Mouse (Mus musculus) midbrain, embryonic 13.5 days (tissue): ENCODE measurements around the gene Serpina1f. TPM values are rescaled to one million over a fixed set of nuclear protein-coding genes. Genes with fewer than 3 reads are reported as not detected.
"Not testable (repeated sequence)": the region's sequence is repeated elsewhere in the genome, so short reads cannot be mapped to it uniquely, and the experiment has no call there.

Source experiments
- ATAC-seq: fragments of 200-750 bp; cut with Nextera tagmentation; 2 replicates; pipeline ENCODE4 v1.8.0; 2017; ENCODE audit warnings: mild to moderate bottlenecking, moderate TSS enrichment, moderate library complexity
- H3K27ac ChIP-seq: fragments of 300-500 bp; sonication (generic); 2 replicates; pipeline ENCODE4 v1.5.1; 2015; ENCODE audit warnings: inconsistent platforms, mild to moderate bottlenecking, moderate library complexity
- H3K27me3 ChIP-seq: fragments of 300-500 bp; sonication (generic); 2 replicates; pipeline ENCODE4 v1.6.1; 2015; ENCODE audit warnings: mild to moderate bottlenecking, inconsistent platforms
- H3K36me3 ChIP-seq: fragments of 300-500 bp; sonication (generic); 2 replicates; pipeline ENCODE4 v1.6.1; 2015; ENCODE audit warnings: mild to moderate bottlenecking, inconsistent platforms
- H3K4me1 ChIP-seq: fragments of 300-500 bp; sonication (generic); replicated peaks from 2 replicates; pipeline ENCODE4 v1.6.1; 2015; ENCODE audit warnings: inconsistent platforms
- H3K4me2 ChIP-seq: fragments of 300-500 bp; sonication (generic); replicated peaks from 2 replicates; pipeline ENCODE4 v1.6.1; 2015; ENCODE audit warnings: moderate library complexity, mild to moderate bottlenecking, inconsistent platforms
- H3K4me3 ChIP-seq: fragments of 300-500 bp; sonication (generic); replicated peaks from 2 replicates; pipeline ENCODE4 v1.5.1; 2015; ENCODE audit warnings: mild to moderate bottlenecking, inconsistent platforms
- H3K9ac ChIP-seq: fragments of 300-500 bp; sonication (generic); replicated peaks from 2 replicates; pipeline ENCODE4 v1.6.1; 2015; ENCODE audit warnings: mild to moderate bottlenecking, inconsistent platforms
- H3K9me3 ChIP-seq: fragments of 300-500 bp; sonication (generic); 2 replicates; pipeline ENCODE4 v1.6.1; 2016; ENCODE audit warnings: mild to moderate bottlenecking, inconsistent platforms
- WGBS: fragments of 180-500 bp; shearing (Covaris S2); methylation state at CpG from one replicate; pipeline ENCODE4 v1.1.7; 2015; 5-methylcytosine and 5-hydroxymethylcytosine counted together
- polyA plus RNA-seq: library from polyadenylated mRNA; unstranded; fragments of >200 nt; fragmentation: Nextera tagmentation; extraction: Ambion mirVana; gene quantifications from 2 replicates; pipeline ENCODE4 v1.2.1, GENCODE M21; 2015

The Serpina1f gene
- polyA plus RNA-seq, 1 experiment from 2014 or later: not detected

DNA sequence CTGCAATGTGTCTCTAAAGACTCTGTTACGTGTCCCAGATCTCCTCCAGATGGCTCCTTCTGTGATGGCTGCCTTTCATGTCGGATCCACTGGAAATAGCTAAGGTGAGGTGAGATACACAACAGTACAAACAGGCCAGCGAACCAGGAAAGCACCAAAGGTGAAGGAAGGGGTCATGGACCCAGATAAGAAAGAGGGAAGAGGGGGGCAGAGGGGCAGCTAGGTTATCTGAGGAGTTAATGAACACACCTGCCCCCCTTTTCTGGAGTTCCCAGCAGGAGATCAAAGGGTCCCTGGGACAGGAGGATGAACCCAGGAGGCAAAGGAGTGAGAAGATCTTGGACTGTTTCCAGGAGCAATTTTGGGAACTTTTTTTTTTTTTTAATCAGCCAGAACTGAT lies 9.9 kb downstream of the Serpina1f start:
- Histone ChIP-seq H3K9me3 (no peaks in the 10 kb centered on the region), H3K4me1 (0 out of 2 replicates have a peak, but pooled peaks cover 3% of the 10 kb centered on the region), H3K27ac (no peak overlapping the region), H3K9ac (no peak overlapping the region), H3K4me2 (no peak overlapping the region), H3K27me3 (no peaks in the 10 kb centered on the region), H3K36me3 (no peaks in the 10 kb centered on the region), H3K4me3 (no peak overlapping the region)
- 86% methylated on average over 3 of the region's 3 CpGs for WGBS
- no peak for ATAC-seq

DNA sequence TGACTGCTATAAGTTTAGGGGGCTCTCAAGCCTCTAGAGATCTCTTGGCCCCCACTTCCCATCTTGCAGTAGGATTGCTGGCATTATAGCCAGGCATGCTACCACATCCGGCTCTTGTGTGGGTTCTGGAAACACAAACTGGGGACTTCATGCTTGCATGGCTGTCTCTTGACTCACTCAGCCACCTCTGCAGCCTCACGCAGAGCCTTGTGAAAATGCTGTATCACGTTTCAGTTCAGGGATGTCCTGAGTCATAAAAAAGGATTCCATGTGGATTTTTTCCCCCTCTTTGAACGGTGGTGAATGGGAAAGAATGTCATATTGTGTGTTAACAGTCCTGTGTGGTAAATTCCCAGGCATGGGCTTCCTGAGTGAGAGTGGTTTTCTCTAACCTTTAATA lies 11.6 kb downstream of the Serpina1f start:
- WGBS: 76% methylated on average over 4 of the region's 4 CpGs

DNA sequence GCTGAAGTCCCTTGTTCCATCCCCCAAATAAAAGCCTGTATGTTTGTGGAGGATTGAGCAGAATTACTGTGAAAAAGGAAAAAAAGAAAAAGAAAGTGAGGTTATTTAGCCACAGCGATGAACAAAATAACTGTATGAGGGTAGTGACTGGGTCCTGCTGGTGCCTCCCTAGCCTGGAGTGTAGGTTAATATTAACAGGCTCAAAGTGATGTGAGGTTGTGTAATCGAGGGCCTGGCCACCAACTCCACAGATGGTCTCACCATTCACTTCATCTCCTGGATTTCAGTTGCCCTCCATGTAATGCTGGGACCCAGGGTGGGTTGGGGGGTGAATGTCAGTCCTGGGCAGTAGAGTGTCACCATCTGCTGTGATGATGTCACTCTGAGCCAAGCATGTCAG lies 13.6 kb downstream of the Serpina1f start:
- no peak for ATAC-seq
- Histone ChIP-seq H3K4me2 (no peak overlapping the region), H3K4me1 (no peaks in the 10 kb centered on the region), H3K4me3 (no peak overlapping the region), H3K36me3 (no peaks in the 10 kb centered on the region), H3K27me3 (no peaks in the 10 kb centered on the region), H3K9ac (no peak overlapping the region), H3K27ac (no peak overlapping the region), H3K9me3 (no peaks in the 10 kb centered on the region)
- WGBS: 86% methylated on average over 2 of the region's 2 CpGs

More for the DNA sequence above, 11.6 kb downstream of the Serpina1f start:
- H3K9me3 ChIP-seq: no peaks in the 10 kb centered on the region
- no peaks in the 10 kb centered on the region for H3K36me3 ChIP-seq
- no peak for ATAC-seq
- no peak overlapping the region for H3K4me2 ChIP-seq
- no peak overlapping the region for H3K9ac ChIP-seq
- no peaks in the 10 kb centered on the region for H3K27me3 ChIP-seq
- H3K4me1 ChIP-seq: 0 out of 2 replicates have a peak, but pooled peaks cover 3% of the 10 kb centered on the region
- no peak overlapping the region for H3K4me3 ChIP-seq
- H3K27ac ChIP-seq: no peak overlapping the region

DNA sequence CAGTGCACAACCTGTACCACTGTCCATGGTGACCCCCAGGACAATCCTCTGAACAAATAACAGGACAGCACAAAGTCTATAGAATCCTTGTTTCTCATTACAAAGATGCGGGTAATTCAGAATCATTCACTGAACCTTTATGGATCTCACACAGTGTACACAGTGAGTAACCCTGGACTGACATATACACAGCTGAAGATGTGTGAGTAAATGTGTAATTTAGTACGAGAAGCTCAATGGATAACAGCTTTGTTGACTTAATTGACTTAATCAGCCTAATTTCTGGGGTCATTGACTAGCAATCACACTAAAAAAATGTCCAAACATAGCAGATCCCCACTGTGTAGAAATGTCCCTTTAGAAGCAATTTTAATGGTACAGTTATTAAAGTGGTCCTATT lies 14.2 kb downstream of the Serpina1f start:
- no peak overlapping the region for H3K4me2 ChIP-seq
- no peaks in the 10 kb centered on the region for H3K9me3 ChIP-seq
- no peak overlapping the region for H3K9ac ChIP-seq
- no peaks in the 10 kb centered on the region for H3K36me3 ChIP-seq
- no peak overlapping the region for H3K4me3 ChIP-seq
- no peak for ATAC-seq
- H3K27ac ChIP-seq: no peak overlapping the region
- H3K27me3 ChIP-seq: no peaks in the 10 kb centered on the region
- 76% methylated on average over 2 of the region's 2 CpGs for WGBS
- no peaks in the 10 kb centered on the region for H3K4me1 ChIP-seq

DNA sequence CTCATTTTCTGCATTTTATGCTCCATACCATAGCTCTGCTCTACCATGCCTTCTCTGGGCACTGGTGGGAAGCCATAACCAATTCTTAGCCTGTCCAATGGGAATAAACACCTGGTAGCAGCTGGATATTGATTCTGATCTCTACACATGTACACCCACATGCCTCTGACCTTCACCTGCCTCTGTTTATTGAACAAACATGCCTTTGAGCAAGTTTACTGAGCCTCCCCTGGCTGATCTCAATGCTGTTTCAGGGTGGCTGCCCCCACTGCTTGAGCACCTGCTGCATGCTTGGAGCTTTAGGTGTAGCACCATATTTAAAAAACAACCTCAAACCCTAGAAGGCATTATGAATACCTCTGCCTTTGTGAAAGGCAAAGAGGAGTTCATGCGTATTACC lies 15.5 kb downstream of the Serpina1f start:
- H3K27ac ChIP-seq, H3K9ac ChIP-seq, H3K36me3 ChIP-seq, H3K4me2 ChIP-seq, ATAC-seq, H3K4me1 ChIP-seq, H3K4me3 ChIP-seq, H3K9me3 ChIP-seq, H3K27me3 ChIP-seq: not testable (repeated sequence)
- 100% methylated on average over 1 of the region's 1 CpGs for WGBS

DNA sequence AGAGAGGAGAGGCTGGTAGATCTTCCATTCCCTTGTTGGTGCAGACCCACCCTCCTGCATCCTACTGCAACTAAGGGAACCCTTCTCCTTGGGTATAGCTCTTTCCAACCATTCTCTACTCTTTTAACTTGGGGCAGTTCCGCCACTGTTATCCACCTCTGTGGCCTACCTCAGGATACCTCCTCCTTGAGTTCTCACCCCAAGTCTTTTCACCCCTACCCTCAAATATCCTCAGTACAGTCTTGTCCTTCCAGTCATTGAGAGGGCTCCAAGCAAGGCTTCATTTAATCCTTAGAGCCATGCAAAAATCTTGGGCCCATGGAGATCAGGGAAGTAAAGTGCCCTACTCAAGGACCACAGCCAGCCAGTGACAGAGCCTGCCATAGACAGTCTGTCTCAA lies 19.3 kb downstream of the Serpina1f start, which contains the start of gene Serpina16:
TSS of gene Serpina16 (minus strand) at position 101 of the 400 bp plus-strand sequence.
- no peaks in the 10 kb centered on the region for H3K9me3 ChIP-seq
- 91% methylated on average over 1 of the region's 1 CpGs for WGBS
- no peak for ATAC-seq
- H3K36me3 ChIP-seq: no peaks in the 10 kb centered on the region
- H3K4me2 ChIP-seq: no peak within 1 kb of the TSS
- no peak within 1 kb of the TSS for H3K27ac ChIP-seq
- H3K4me3 ChIP-seq: no peak within 1 kb of the TSS
- no peaks in the 10 kb centered on the region for H3K27me3 ChIP-seq
- no peaks in the 10 kb centered on the region for H3K4me1 ChIP-seq
- H3K9ac ChIP-seq: no peak within 1 kb of the TSS

DNA sequence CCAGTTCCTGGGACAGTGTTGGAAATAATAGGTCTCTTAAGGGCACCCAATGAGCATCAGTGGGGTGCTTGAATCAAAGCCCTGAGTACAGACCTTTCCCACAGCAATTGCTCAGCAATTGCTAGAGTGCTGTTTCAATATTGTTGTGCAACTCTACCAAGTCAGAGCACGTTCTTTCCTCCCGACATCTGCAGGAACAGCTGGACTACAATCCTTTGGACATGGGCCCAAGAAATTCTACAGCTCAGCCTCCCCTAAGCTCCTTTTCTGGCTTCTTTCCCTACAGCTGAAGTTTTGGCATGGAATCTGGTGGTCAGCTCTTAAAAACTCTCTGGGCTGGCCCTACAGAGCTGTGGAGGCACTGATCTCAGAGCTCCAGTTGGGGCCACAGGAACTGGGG lies 22.1 kb downstream of the Serpina1f start:
- Histone ChIP-seq H3K4me2 (no peak overlapping the region), H3K4me1 (no peaks in the 10 kb centered on the region), H3K36me3 (no peaks in the 10 kb centered on the region), H3K27ac (no peak overlapping the region), H3K27me3 (no peaks in the 10 kb centered on the region), H3K9ac (no peak overlapping the region), H3K4me3 (no peak overlapping the region), H3K9me3 (0 out of 2 replicates have a peak, but pooled peaks cover 2% of the 10 kb centered on the region)
- ATAC-seq: no peak
- WGBS: 88% methylated on average over 2 of the region's 2 CpGs

DNA sequence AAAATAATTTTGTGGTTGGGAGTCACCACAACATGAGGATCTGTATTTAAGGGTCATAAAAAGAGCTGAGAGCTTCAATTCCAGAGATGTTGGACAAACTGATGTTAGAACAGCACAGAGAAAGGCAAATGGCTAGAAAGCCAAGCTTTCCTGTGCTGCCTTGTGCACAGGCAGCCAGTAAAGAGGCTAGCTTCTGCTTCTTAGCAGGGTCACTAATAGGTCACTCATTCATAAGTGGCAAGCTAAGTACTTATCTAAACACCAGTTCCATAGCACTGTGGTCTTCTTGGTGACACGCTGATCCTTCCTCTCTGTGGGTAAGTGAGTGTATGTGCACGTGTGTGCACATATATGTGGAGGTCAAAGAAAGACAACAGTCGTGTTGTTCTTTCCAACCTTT lies 23.8 kb downstream of the Serpina1f start:
- ATAC-seq: no peak
- H3K9ac ChIP-seq: no peak overlapping the region
- no peaks in the 10 kb centered on the region for H3K36me3 ChIP-seq
- H3K4me1 ChIP-seq: no peaks in the 10 kb centered on the region
- no peak overlapping the region for H3K4me3 ChIP-seq
- WGBS: 82% methylated on average over 3 of the region's 3 CpGs
- no peak overlapping the region for H3K27ac ChIP-seq
- no peaks in the 10 kb centered on the region for H3K27me3 ChIP-seq
- H3K4me2 ChIP-seq: no peak overlapping the region
- 0 out of 2 replicates have a peak, but pooled peaks cover 2% of the 10 kb centered on the region for H3K9me3 ChIP-seq

DNA sequence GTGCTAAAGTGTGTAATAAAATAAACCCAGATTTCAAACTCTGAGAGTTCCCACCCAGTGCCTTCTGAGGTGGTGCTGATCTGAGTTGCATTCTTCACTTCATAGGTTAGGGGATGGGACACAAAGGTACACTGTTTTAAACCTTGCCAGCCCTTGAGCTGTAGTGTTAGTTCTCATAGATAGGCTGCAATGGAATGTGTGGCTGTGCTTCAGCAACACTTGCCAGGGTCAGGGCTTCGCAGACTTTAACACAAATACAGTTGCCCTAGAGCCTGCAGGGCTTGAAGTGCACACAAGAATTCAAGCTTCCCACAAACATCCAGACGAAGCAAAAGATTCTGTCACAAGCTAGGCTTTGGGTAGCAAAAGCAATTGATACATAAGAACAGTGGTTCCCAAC lies 24.4 kb downstream of the Serpina1f start:
- Histone ChIP-seq H3K9me3 (0 out of 2 replicates have a peak, but pooled peaks cover 5% of the 10 kb centered on the region), H3K4me1 (no peaks in the 10 kb centered on the region), H3K4me2 (no peak overlapping the region), H3K36me3 (no peaks in the 10 kb centered on the region), H3K9ac (no peak overlapping the region), H3K4me3 (no peak overlapping the region), H3K27ac (no peak overlapping the region), H3K27me3 (no peaks in the 10 kb centered on the region)
- WGBS: 77% methylated on average over 2 of the region's 2 CpGs
- ATAC-seq: no peak

DNA sequence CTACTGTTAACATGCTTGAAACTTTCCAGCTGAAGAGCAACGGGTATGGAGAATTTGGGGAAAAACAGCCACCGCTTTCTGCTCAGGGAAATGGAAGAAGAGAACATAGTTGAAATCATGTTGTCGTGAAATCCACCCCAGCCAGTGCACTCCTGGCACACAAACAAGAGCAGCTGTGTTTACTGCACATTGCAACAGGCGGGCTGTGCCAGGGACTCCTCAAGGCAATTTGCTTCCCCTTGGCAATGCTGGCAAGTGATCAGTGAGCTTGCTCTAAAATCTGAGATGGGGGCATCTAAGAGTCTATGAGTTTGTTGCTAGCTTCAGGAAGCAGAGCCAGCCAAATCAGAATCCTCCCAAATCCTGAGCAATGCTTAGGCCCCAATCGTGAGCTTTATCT lies 25.0 kb downstream of the Serpina1f start:
- no peaks in the 10 kb centered on the region for H3K36me3 ChIP-seq
- 88% methylated on average over 5 of the region's 5 CpGs for WGBS
- no peak overlapping the region for H3K27ac ChIP-seq
- H3K27me3 ChIP-seq: no peaks in the 10 kb centered on the region
- 0 out of 2 replicates have a peak, but pooled peaks cover 5% of the 10 kb centered on the region for H3K9me3 ChIP-seq
- no peak overlapping the region for H3K9ac ChIP-seq
- H3K4me2 ChIP-seq: no peak overlapping the region
- no peak for ATAC-seq
- no peaks in the 10 kb centered on the region for H3K4me1 ChIP-seq
- no peak overlapping the region for H3K4me3 ChIP-seq

DNA sequence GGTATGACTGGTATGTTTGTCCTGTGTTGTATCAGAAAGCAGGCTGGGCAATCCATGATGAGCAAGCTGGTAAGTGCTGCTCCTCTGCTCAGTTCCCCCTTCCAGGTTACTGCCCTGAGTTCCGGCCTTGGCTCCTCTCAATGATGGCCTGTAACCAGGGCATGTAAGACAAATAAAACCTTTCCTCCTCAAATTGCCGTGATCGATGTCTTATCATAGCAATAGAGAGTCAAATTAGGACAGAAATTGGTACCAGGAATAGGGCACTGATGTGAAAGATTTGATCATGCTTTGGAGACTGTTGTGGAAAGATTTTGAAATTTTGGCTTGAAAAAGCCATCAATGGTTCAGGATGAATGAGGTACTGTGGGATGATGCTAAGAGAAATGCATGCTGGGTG lies 30.0 kb downstream of the Serpina1f start:
- Histone ChIP-seq H3K4me1 (no peaks in the 10 kb centered on the region), H3K4me3 (no peak overlapping the region), H3K4me2 (no peak overlapping the region), H3K27ac (no peak overlapping the region), H3K9ac (no peak overlapping the region), H3K27me3 (no peaks in the 10 kb centered on the region), H3K36me3 (no peaks in the 10 kb centered on the region), H3K9me3 (0 out of 2 replicates have a peak, but pooled peaks cover 5% of the 10 kb centered on the region)
- WGBS: 93% methylated on average over 3 of the region's 3 CpGs
- ATAC-seq: no peak

DNA sequence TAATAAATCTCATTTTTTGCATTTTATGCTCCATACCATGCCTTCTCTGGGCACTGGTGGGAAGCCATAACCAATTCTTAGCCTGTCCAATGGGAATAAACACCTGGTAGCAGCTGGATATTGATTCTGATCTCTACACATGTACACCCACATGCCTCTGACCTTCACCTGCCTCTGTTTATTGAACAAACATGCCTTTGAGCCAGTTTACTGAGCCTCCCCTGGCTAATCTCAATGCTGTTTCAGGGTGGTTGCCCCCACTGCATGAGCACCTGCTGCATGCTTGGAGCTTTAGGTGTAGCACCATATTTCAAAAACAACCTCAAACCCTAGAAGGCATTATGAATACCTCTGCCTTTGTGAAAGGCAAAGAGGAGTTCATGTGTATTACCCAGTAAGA lies 33.3 kb downstream of the Serpina1f start:
- H3K36me3 ChIP-seq, H3K9ac ChIP-seq, H3K9me3 ChIP-seq, H3K4me1 ChIP-seq, H3K27ac ChIP-seq, H3K4me3 ChIP-seq, H3K4me2 ChIP-seq, ATAC-seq, H3K27me3 ChIP-seq: not testable (repeated sequence)

DNA sequence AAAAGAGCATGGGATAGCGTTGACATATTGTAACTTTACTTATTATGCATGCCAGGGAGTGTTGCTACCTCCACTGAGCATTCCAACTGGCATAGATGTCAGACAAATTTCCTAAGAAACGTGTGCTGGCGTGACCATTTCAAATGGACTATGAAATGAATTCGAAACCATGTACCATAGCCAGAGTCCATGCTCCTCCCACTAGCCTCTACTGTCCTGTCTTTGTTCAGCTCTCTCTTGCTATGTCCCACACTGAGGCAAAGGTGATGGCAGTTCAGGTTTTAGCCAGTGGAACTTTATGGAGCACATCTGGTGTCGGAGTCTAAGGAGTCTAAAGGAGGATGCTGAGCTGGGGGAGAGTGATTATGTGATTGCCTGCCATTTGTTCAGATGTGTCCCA lies 35.3 kb downstream of the Serpina1f start:
- no peak overlapping the region for H3K4me3 ChIP-seq
- no peaks in the 10 kb centered on the region for H3K9me3 ChIP-seq
- no peaks in the 10 kb centered on the region for H3K27me3 ChIP-seq
- no peaks in the 10 kb centered on the region for H3K4me1 ChIP-seq
- no peak for ATAC-seq
- 87% methylated on average over 5 of the region's 5 CpGs for WGBS
- no peaks in the 10 kb centered on the region for H3K36me3 ChIP-seq
- no peak overlapping the region for H3K27ac ChIP-seq
- H3K4me2 ChIP-seq: no peak overlapping the region
- no peak overlapping the region for H3K9ac ChIP-seq
